In genomic region chr7:3691919-3692318, GRCm38 (mm10) we compare ENCODE assay signal across 7 mouse cellular contexts. TPM values are rescaled to one million over a fixed set of nuclear protein-coding genes. Genes with fewer than 3 reads are reported as not detected.
DNase-seq lines count a peak whose midpoint lies in the region; ATAC-seq and TF ChIP-seq lines count a peak whose summit lies in the region.

No protein-coding gene starts in this region.

- no peaks in the 10 kb centered on the region for H3K36me3 ChIP-seq in lung, postnatal 0 days (ENCODE audit: insufficient read depth, low read length)
- H3K36me3 ChIP-seq in forebrain, embryonic 10.5 days (replicated peaks) = peaks cover 37% of the 10 kb centered on the region
- peaks cover 47% of the 10 kb centered on the region for H3K36me3 ChIP-seq in limb, embryonic 13.5 days
- H3K36me3 ChIP-seq in stomach, embryonic 15.5 days = 0 out of 2 replicates have a peak, but pooled peaks cover 6% of the 10 kb centered on the region

- TF ChIP-seq CTCF in lung, postnatal 0 days (IDR thresholded peaks at IDR 0.05) = no peak

- H3K4me3 ChIP-seq in lung, postnatal 0 days (ENCODE audit: low read depth, low read length) = peak overlapping the region; percentile 75
- H3K4me3 ChIP-seq in forebrain, embryonic 10.5 days = peak overlapping the region; percentile 86
- peak overlapping the region; percentile 84 for H3K4me3 ChIP-seq in limb, embryonic 13.5 days
- peak overlapping the region; percentile 71 for H3K4me3 ChIP-seq in stomach, embryonic 15.5 days (replicated peaks)

- no peaks in the 10 kb centered on the region for H3K9me3 ChIP-seq in lung, postnatal 0 days (ENCODE audit: low read length)
- H3K9me3 ChIP-seq in forebrain, embryonic 10.5 days = no peaks in the 10 kb centered on the region
- no peaks in the 10 kb centered on the region for H3K9me3 ChIP-seq in limb, embryonic 13.5 days
- no peaks in the 10 kb centered on the region for H3K9me3 ChIP-seq in stomach, embryonic 15.5 days

- WGBS in lung, postnatal 0 days = 24% methylated on average over 3 of the region's 3 CpGs
- WGBS in forebrain, embryonic 10.5 days = 39% methylated on average over 3 of the region's 3 CpGs
- 30% methylated on average over 3 of the region's 3 CpGs for WGBS in limb, embryonic 13.5 days
- WGBS in stomach, embryonic 15.5 days = 23% methylated on average over 3 of the region's 3 CpGs

- H3K9ac ChIP-seq in lung, postnatal 0 days (replicated peaks; ENCODE audit: low read depth) = peak overlapping the region; percentile 79
- peak overlapping the region; percentile 94 for H3K9ac ChIP-seq in limb, embryonic 13.5 days
- H3K9ac ChIP-seq in stomach, embryonic 15.5 days = peak overlapping the region; percentile 81

- DNase-seq in lung, postnatal 0 days (ENCODE audit: low spot score) = peak; percentile 26
- DNase-seq in lung, postnatal 25 days (ENCODE audit: low spot score) = no peak
- DNase-seq in forebrain, embryonic 10.5 days (ENCODE audit: extremely low spot score, low spot score) = no peak
- DNase-seq in cerebellum, adult 8-10 months = no peak
- DNase-seq in embryo, embryonic 9.5 days (ENCODE audit: extremely low spot score) = no peak

- H3K27ac ChIP-seq in lung, postnatal 0 days (ENCODE audit: low read length) = peak overlapping the region; percentile 94; the same call in 1 of the 2 replicates
- peak overlapping the region; percentile 94 for H3K27ac ChIP-seq in forebrain, embryonic 10.5 days
- H3K27ac ChIP-seq in limb, embryonic 13.5 days = peak overlapping the region; percentile 97; the same call in 1 of the 2 replicates
- H3K27ac ChIP-seq in stomach, embryonic 15.5 days = peak overlapping the region; percentile 97; the same call in 1 of the 2 replicates

- 0 out of 2 replicates have a peak, but pooled peaks cover 3% of the 10 kb centered on the region for H3K4me1 ChIP-seq in lung, postnatal 0 days (ENCODE audit: insufficient read depth, low read depth, low read length)
- peaks cover 27% of the 10 kb centered on the region for H3K4me1 ChIP-seq in forebrain, embryonic 10.5 days
- H3K4me1 ChIP-seq in limb, embryonic 13.5 days = peaks cover 27% of the 10 kb centered on the region
- H3K4me1 ChIP-seq in stomach, embryonic 15.5 days = peaks cover 10% of the 10 kb centered on the region

- TF ChIP-seq EP300 in lung, postnatal 0 days (IDR thresholded peaks at IDR 0.05) = no peak

- ATAC-seq in lung, postnatal 0 days = no peak
- ATAC-seq in limb, embryonic 13.5 days (ENCODE audit: low FRiP score, low read depth) = no peak
- no peak for ATAC-seq in stomach, embryonic 15.5 days (ENCODE audit: insufficient read depth, low FRiP score, low read depth)

- peak overlapping the region; percentile 96 for H3K4me2 ChIP-seq in lung, postnatal 0 days (replicated peaks; ENCODE audit: low read depth, low read length)
- peak overlapping the region; percentile 84 for H3K4me2 ChIP-seq in limb, embryonic 13.5 days (replicated peaks)
- peak overlapping the region; percentile 78 for H3K4me2 ChIP-seq in stomach, embryonic 15.5 days

- H3K27me3 ChIP-seq in lung, postnatal 0 days (replicated peaks; ENCODE audit: insufficient read depth, low read length) = no peaks in the 10 kb centered on the region
- H3K27me3 ChIP-seq in forebrain, embryonic 10.5 days (ENCODE audit: poor library complexity, severe bottlenecking) = no peaks in the 10 kb centered on the region
- no peaks in the 10 kb centered on the region for H3K27me3 ChIP-seq in limb, embryonic 13.5 days
- no peaks in the 10 kb centered on the region for H3K27me3 ChIP-seq in stomach, embryonic 15.5 days (replicated peaks)

RNA-seq across cellular contexts. Expression of gene Tsen34, which starts 0.7 kb away (rescaled TPM):
- polyA plus RNA-seq in lung, postnatal 0 days (2015; fragmentation: Nextera tagmentation; extraction: Ambion mirVana) = 155 and 158 TPM in 2 replicates
- polyA plus RNA-seq in forebrain, embryonic 10.5 days (2016; fragmentation: Nextera tagmentation; extraction: Ambion mirVana) = 286 and 298 TPM in 2 replicates
- 268 and 271 TPM in 2 replicates for polyA plus RNA-seq in limb, embryonic 13.5 days (2015; fragmentation: Nextera tagmentation; extraction: Ambion mirVana)
- polyA plus RNA-seq in stomach, embryonic 15.5 days (2015; fragmentation: Nextera tagmentation; extraction: Ambion mirVana) = 248 and 261 TPM in 2 replicates

RNA-seq across cellular contexts. Expression of gene Mboat7, which starts 1.4 kb away (rescaled TPM):
- polyA plus RNA-seq in lung, postnatal 0 days (2015; fragmentation: Nextera tagmentation; extraction: Ambion mirVana) = 39.1 and 43.8 TPM in 2 replicates
- polyA plus RNA-seq in forebrain, embryonic 10.5 days (2016; fragmentation: Nextera tagmentation; extraction: Ambion mirVana) = 37.5 and 40.9 TPM in 2 replicates
- 64.4 and 67.6 TPM in 2 replicates for polyA plus RNA-seq in limb, embryonic 13.5 days (2015; fragmentation: Nextera tagmentation; extraction: Ambion mirVana)
- 51.2 and 53.2 TPM in 2 replicates for polyA plus RNA-seq in stomach, embryonic 15.5 days (2015; fragmentation: Nextera tagmentation; extraction: Ambion mirVana)

RNA-seq across cellular contexts. Expression of gene Rps9, which starts 11.9 kb away (rescaled TPM):
- 1,058 and 1,064 TPM in 2 replicates for polyA plus RNA-seq in lung, postnatal 0 days (2015; fragmentation: Nextera tagmentation; extraction: Ambion mirVana)
- 1,434 and 1,436 TPM in 2 replicates for polyA plus RNA-seq in forebrain, embryonic 10.5 days (2016; fragmentation: Nextera tagmentation; extraction: Ambion mirVana)
- 1,498 and 1,524 TPM in 2 replicates for polyA plus RNA-seq in limb, embryonic 13.5 days (2015; fragmentation: Nextera tagmentation; extraction: Ambion mirVana)
- 1,416 and 1,486 TPM in 2 replicates for polyA plus RNA-seq in stomach, embryonic 15.5 days (2015; fragmentation: Nextera tagmentation; extraction: Ambion mirVana)

RNA-seq across cellular contexts. Expression of gene Tmc4, which starts 14.6 kb away (rescaled TPM):
- polyA plus RNA-seq in lung, postnatal 0 days (2015; fragmentation: Nextera tagmentation; extraction: Ambion mirVana) = 60.3 and 69.0 TPM in 2 replicates
- 3.3 and 4.1 TPM in 2 replicates for polyA plus RNA-seq in forebrain, embryonic 10.5 days (2016; fragmentation: Nextera tagmentation; extraction: Ambion mirVana)
- polyA plus RNA-seq in limb, embryonic 13.5 days (2015; fragmentation: Nextera tagmentation; extraction: Ambion mirVana) = 5.7 and 6.2 TPM in 2 replicates
- polyA plus RNA-seq in stomach, embryonic 15.5 days (2015; fragmentation: Nextera tagmentation; extraction: Ambion mirVana) = 70.9 and 72.8 TPM in 2 replicates

RNA-seq across cellular contexts. Expression of gene Leng1, which starts 26.3 kb away (rescaled TPM):
- polyA plus RNA-seq in lung, postnatal 0 days (2015; fragmentation: Nextera tagmentation; extraction: Ambion mirVana) = 16.0 and 16.4 TPM in 2 replicates
- 14.6 and 15.4 TPM in 2 replicates for polyA plus RNA-seq in forebrain, embryonic 10.5 days (2016; fragmentation: Nextera tagmentation; extraction: Ambion mirVana)
- polyA plus RNA-seq in limb, embryonic 13.5 days (2015; fragmentation: Nextera tagmentation; extraction: Ambion mirVana) = 19.0 and 20.3 TPM in 2 replicates
- polyA plus RNA-seq in stomach, embryonic 15.5 days (2015; fragmentation: Nextera tagmentation; extraction: Ambion mirVana) = 17.7 and 18.3 TPM in 2 replicates
